Mouse (Mus musculus): Measurements from ENCODE around the gene Tulp4.

Tulp4 gene

GRCm38 (mm10) chr17:6125441-6125840 lies 19.2 kb downstream of the Tulp4 start:
- no peak for DNase-seq

GRCm38 (mm10) chr17:6128039-6128438 lies 21.8 kb downstream of the Tulp4 start:
- DNase-seq, result no peak

- no peak for DNase-seq
Observed at GRCm38 (mm10) chr17:6129361-6129760, 23.1 kb downstream of the Tulp4 start.

GRCm38 (mm10) chr17:6131083-6131482 lies 24.8 kb downstream of the Tulp4 start:
- no peak for DNase-seq

- no peak for DNase-seq
Observed at GRCm38 (mm10) chr17:6140875-6141274, 34.6 kb downstream of the Tulp4 start.

GRCm38 (mm10) chr17:6141344-6141743 lies 35.1 kb downstream of the Tulp4 start:
- DNase-seq, result no peak

GRCm38 (mm10) chr17:6145244-6145643 lies 39.0 kb downstream of the Tulp4 start:
- DNase-seq, result no peak

GRCm38 (mm10) chr17:6152941-6153340 lies 46.7 kb downstream of the Tulp4 start:
- DNase-seq, result no peak

- DNase-seq, result no peak
Observed at GRCm38 (mm10) chr17:6153581-6153980, 47.3 kb downstream of the Tulp4 start.

GRCm38 (mm10) chr17:6154366-6154765 lies 48.1 kb downstream of the Tulp4 start:
- DNase-seq, result no peak

- DNase-seq, result no peak
Observed at GRCm38 (mm10) chr17:6160495-6160894, 54.3 kb downstream of the Tulp4 start.

GRCm38 (mm10) chr17:6161916-6162315 lies 55.7 kb downstream of the Tulp4 start:
- DNase-seq, result no peak

- DNase-seq, result no peak
Observed at GRCm38 (mm10) chr17:6162761-6163160, 56.5 kb downstream of the Tulp4 start.

- DNase-seq, result no peak
Observed at GRCm38 (mm10) chr17:6164911-6165310, 58.7 kb downstream of the Tulp4 start.

GRCm38 (mm10) chr17:6172440-6172839 lies 66.2 kb downstream of the Tulp4 start:
- no peak for DNase-seq

GRCm38 (mm10) chr17:6172926-6173690 lies 66.9 kb downstream of the Tulp4 start:
- DNase-seq, result peak; percentile 55

GRCm38 (mm10) chr17:6174574-6174973 lies 68.3 kb downstream of the Tulp4 start:
- peak; percentile 55 for DNase-seq

- DNase-seq, result no peak
Observed at GRCm38 (mm10) chr17:6178564-6179267, 72.5 kb downstream of the Tulp4 start.

- DNase-seq, result no peak
Observed at GRCm38 (mm10) chr17:6179389-6179788, 73.2 kb downstream of the Tulp4 start.

- DNase-seq, result no peak
Observed at GRCm38 (mm10) chr17:6180421-6180820, 74.2 kb downstream of the Tulp4 start.

- DNase-seq, result no peak
Observed at GRCm38 (mm10) chr17:6182715-6183114, 76.5 kb downstream of the Tulp4 start.

- DNase-seq, result no peak
Observed at GRCm38 (mm10) chr17:6186651-6187050, 80.4 kb downstream of the Tulp4 start.

GRCm38 (mm10) chr17:6187183-6187582 lies 80.9 kb downstream of the Tulp4 start:
- no peak for DNase-seq

- no peak for DNase-seq
Observed at GRCm38 (mm10) chr17:6189207-6189606, 83.0 kb downstream of the Tulp4 start.
